Mouse (Mus musculus) liver, embryonic 14.5 days (tissue): ENCODE measurements at regions not wholly inside any gene's neighbourhood (a gene's known extent, or its start where the extent isn't known, plus 50 kb on each side); places are given as distances from the start of the nearest gene placed in this dataset.

ENCODE experiments used
- ATAC-seq: fragments of 200-750 bp; cut with Nextera tagmentation; 2 replicates; pipeline ENCODE4 v1.8.0; 2017; ENCODE audit warnings: moderate number of reproducible peaks, mild to moderate bottlenecking, moderate library complexity; ENCODE audit not compliant: insufficient read depth
- DNase-seq, 3 experiments: peaks; one replicate each; pipeline ENCODE4 v3.0.0-alpha.2; 2012 to 2013; ENCODE audit warnings: low read depth in 3 of 3, low spot score in 3 of 3
- H3K27ac ChIP-seq: fragments of 300-500 bp; sonication (generic); 2 replicates; pipeline ENCODE4 v1.5.1; 2014; ENCODE audit warnings: moderate library complexity, mild to moderate bottlenecking, control low read depth, inconsistent platforms
- H3K27me3 ChIP-seq: fragments of 300-500 bp; sonication (generic); 2 replicates; pipeline ENCODE4 v1.6.1; 2014; ENCODE audit warnings: mild to moderate bottlenecking, low read length, moderate library complexity; ENCODE audit not compliant: control insufficient read depth, insufficient read depth
- H3K36me3 ChIP-seq: fragments of 300-500 bp; sonication (generic); replicated peaks from 2 replicates; pipeline ENCODE4 v1.6.1; 2014; ENCODE audit warnings: low read depth; ENCODE audit not compliant: control insufficient read depth, insufficient read depth
- H3K4me1 ChIP-seq, 2 experiments: fragments of 200-500 bp in 1 of 2; fragments of 300-500 bp in 1 of 2; sonication (generic) in 1 of 2; replicated peaks; 2 replicates each; pipeline ENCODE4 v1.6.1; 2012 to 2014; ENCODE audit warnings: antibody characterized with exemption in 1 of 2, inconsistent platforms in 1 of 2, low read length in 1 of 2; ENCODE audit not compliant: control insufficient read depth in 2 of 2, insufficient read depth in 2 of 2
- H3K4me2 ChIP-seq: fragments of 300-500 bp; sonication (generic); 2 replicates; pipeline ENCODE4 v1.6.1; 2014; ENCODE audit warnings: low read depth, mild to moderate bottlenecking, control low read depth, moderate library complexity
- H3K4me3 ChIP-seq, 2 experiments: fragments of 200-500 bp in 1 of 2; fragments of 300-500 bp in 1 of 2; sonication (generic) in 1 of 2; 2 replicates each; pipeline ENCODE4 v1.5.1; 2012 to 2014; ENCODE audit warnings: low read depth in 2 of 2, low read length in 2 of 2, mild to moderate bottlenecking in 2 of 2, control low read depth in 1 of 2, inconsistent platforms in 1 of 2, moderate library complexity in 1 of 2; ENCODE audit not compliant: insufficient read depth in 1 of 2
- H3K9ac ChIP-seq: fragments of 300-500 bp; sonication (generic); replicated peaks from 2 replicates; pipeline ENCODE4 v1.6.1; 2014; ENCODE audit warnings: mild to moderate bottlenecking, control low read depth, moderate library complexity
- H3K9me3 ChIP-seq: fragments of 300-500 bp; sonication (generic); 2 replicates; pipeline ENCODE4 v1.6.1; 2016; ENCODE audit warnings: low read length, mixed read lengths; ENCODE audit not compliant: control insufficient read depth
- CTCF ChIP-seq: IDR thresholded peaks from 2 replicates; pipeline ENCODE4 v1.5.1; 2016; ENCODE audit warnings: antibody characterized with exemption, low read depth, control low read depth
- EP300 ChIP-seq: IDR thresholded peaks from 2 replicates; pipeline ENCODE4 v1.6.1; 2016; ENCODE audit warnings: antibody characterized with exemption, low read depth
- WGBS: fragments of 180-500 bp; shearing (Covaris S2); extraction: QIAGEN DNeasy Blood & Tissue Kit; methylation state at CpG from one replicate; pipeline ENCODE4 v1.1.7; 2014; ENCODE audit not compliant: insufficient replicate concordance; 5-methylcytosine and 5-hydroxymethylcytosine counted together

GRCm38 (mm10) chr6:12210190-12210589 is 302.6 kb downstream of the Phf14 start:
- Histone ChIP-seq H3K27ac (no peak overlapping the region), H3K36me3 (no peaks in the 10 kb centered on the region), H3K4me3 (no peak overlapping the region), H3K4me2 (no peak overlapping the region), H3K4me1 (no peaks in the 10 kb centered on the region), H3K9me3 (no peaks in the 10 kb centered on the region), H3K27me3 (no peaks in the 10 kb centered on the region), H3K9ac (no peak overlapping the region)
- no peak for TF ChIP-seq CTCF
- TF ChIP-seq EP300, result no peak
- DNase-seq (no peak), ATAC-seq (no peak)
- WGBS, result 47% methylated on average over 1 of the region's 1 CpGs

GRCm38 (mm10) chr6:12214526-12215177 is 307.0 kb downstream of the Phf14 start:
- H3K4me3 ChIP-seq, result no peak overlapping the region

GRCm38 (mm10) chr6:12215178-12215553 is 307.6 kb downstream of the Phf14 start:
- TF ChIP-seq EP300 (no peak), CTCF (no peak)
- Histone ChIP-seq H3K9me3 (no peaks in the 10 kb centered on the region), H3K36me3 (no peaks in the 10 kb centered on the region), H3K4me1 (no peaks in the 10 kb centered on the region), H3K9ac (no peak overlapping the region), H3K4me2 (no peak overlapping the region), H3K27me3 (no peaks in the 10 kb centered on the region), H3K4me3 (no peak overlapping the region), H3K27ac (no peak overlapping the region)
- WGBS, result 32% methylated on average over 1 of the region's 1 CpGs
- no peak for ATAC-seq
- no peak for DNase-seq

More at GRCm38 (mm10) chr6:12214526-12215177, 307.0 kb downstream of the Phf14 start:
- Histone ChIP-seq H3K4me2 (no peak overlapping the region), H3K9ac (no peak overlapping the region), H3K4me1 (no peaks in the 10 kb centered on the region), H3K9me3 (no peaks in the 10 kb centered on the region), H3K27me3 (no peaks in the 10 kb centered on the region), H3K27ac (no peak overlapping the region), H3K36me3 (no peaks in the 10 kb centered on the region)
- WGBS, result 75% methylated on average over 12 of the region's 12 CpGs
- TF ChIP-seq CTCF (no peak), EP300 (no peak)
- ATAC-seq (no peak), DNase-seq (no peak)

- ATAC-seq (no peak), DNase-seq (no peak)
- Histone ChIP-seq H3K36me3 (no peaks in the 10 kb centered on the region), H3K9ac (no peak overlapping the region), H3K9me3 (no peaks in the 10 kb centered on the region), H3K4me2 (no peak overlapping the region), H3K4me1 (no peaks in the 10 kb centered on the region), H3K4me3 (no peak overlapping the region), H3K27me3 (no peaks in the 10 kb centered on the region), H3K27ac (no peak overlapping the region)
- WGBS, result 21% methylated on average over 1 of the region's 1 CpGs
- no peak for TF ChIP-seq CTCF
- TF ChIP-seq EP300, result no peak
Observed at GRCm38 (mm10) chr6:12244151-12244550, 336.5 kb downstream of the Phf14 start.

GRCm38 (mm10) chr6:12247975-12248374 is 340.4 kb downstream of the Phf14 start:
- ATAC-seq (no peak), DNase-seq (no peak)
- H3K4me3 ChIP-seq, result no peak overlapping the region
- no peaks in the 10 kb centered on the region for H3K36me3 ChIP-seq
- no peaks in the 10 kb centered on the region for H3K4me1 ChIP-seq
- H3K27ac ChIP-seq, result no peak overlapping the region
- no peaks in the 10 kb centered on the region for H3K9me3 ChIP-seq
- TF ChIP-seq CTCF (no peak), EP300 (no peak)
- no peak overlapping the region for H3K4me2 ChIP-seq
- H3K27me3 ChIP-seq, result no peaks in the 10 kb centered on the region
- no peak overlapping the region for H3K9ac ChIP-seq
